Mouse (Mus musculus): ENCODE data around the gene Dnajc8.
A peak's percentile ranks its signal among the peaks of the same experiment; 100 is the strongest.
"Not testable (repeated sequence)": the region's sequence is repeated elsewhere in the genome, so short reads cannot be mapped to it uniquely, and the experiment has no call there.

The Dnajc8 gene

GRCm38 (mm10) chr4:132515369-132516155 is 19.8 kb upstream of the Dnajc8 start:
- DNase-seq = peak; percentile 97

- peak; percentile 80 for DNase-seq
These were observed 17.3 kb upstream of the Dnajc8 start for GRCm38 (mm10) chr4:132518066-132518465.

GRCm38 (mm10) chr4:132519188-132519587 is 16.2 kb upstream of the Dnajc8 start:
- no peak for DNase-seq

GRCm38 (mm10) chr4:132524321-132524741 is 11.0 kb upstream of the Dnajc8 start:
- DNase-seq = no peak

- no peak for DNase-seq
These were observed 10.5 kb upstream of the Dnajc8 start for GRCm38 (mm10) chr4:132524808-132525207.

GRCm38 (mm10) chr4:132526678-132527077 is 8.7 kb upstream of the Dnajc8 start:
- no peak for DNase-seq

GRCm38 (mm10) chr4:132527917-132528522 is 7.3 kb upstream of the Dnajc8 start:
- DNase-seq = no peak

- DNase-seq = peak; percentile 54
These were observed 6.0 kb upstream of the Dnajc8 start for GRCm38 (mm10) chr4:132529344-132529743.

- DNase-seq = no peak
These were observed 5.1 kb upstream of the Dnajc8 start for GRCm38 (mm10) chr4:132530033-132530804.

GRCm38 (mm10) chr4:132532496-132532895 is 2.9 kb upstream of the Dnajc8 start:
- DNase-seq = peak; percentile 75

- peak; percentile 94 for DNase-seq
These were observed 2.1 kb upstream of the Dnajc8 start, which contains the start of gene Atpif1 for GRCm38 (mm10) chr4:132532981-132533916. Atpif1 (minus strand) TSS chr4:132533659.

- no peak for DNase-seq
These were observed 4.1 kb downstream of the Dnajc8 start for GRCm38 (mm10) chr4:132539481-132539880.

GRCm38 (mm10) chr4:132541413-132541812 is 6.1 kb downstream of the Dnajc8 start:
- no peak for DNase-seq

GRCm38 (mm10) chr4:132542724-132543123 is 7.4 kb downstream of the Dnajc8 start:
- DNase-seq = no peak

- peak; percentile 86 for DNase-seq
These were observed 10.5 kb downstream of the Dnajc8 start for GRCm38 (mm10) chr4:132545851-132546250.

- no peak for DNase-seq
These were observed 18.9 kb downstream of the Dnajc8 start for GRCm38 (mm10) chr4:132554221-132554620.

GRCm38 (mm10) chr4:132554653-132555052 is 19.3 kb downstream of the Dnajc8 start:
- DNase-seq = no peak

GRCm38 (mm10) chr4:132555550-132555949 is 20.2 kb downstream of the Dnajc8 start:
- DNase-seq = not testable (repeated sequence)

GRCm38 (mm10) chr4:132563261-132563660 is 27.9 kb downstream of the Dnajc8 start:
- DNase-seq = no peak

- DNase-seq = peak; percentile 50
These were observed 28.6 kb downstream of the Dnajc8 start, which contains the start of gene Ptafr for GRCm38 (mm10) chr4:132563965-132564364. Ptafr (plus strand) TSS chr4:132564067.

- DNase-seq = no peak
These were observed 29.9 kb downstream of the Dnajc8 start for GRCm38 (mm10) chr4:132565089-132565747.

- DNase-seq = peak; percentile 12
These were observed 32.0 kb downstream of the Dnajc8 start for GRCm38 (mm10) chr4:132567361-132567779.

Measured in kidney, postnatal 14 days (tissue).